Mouse (Mus musculus) regulatory T cell (primary cell): ENCODE results near the gene Akap9.
"Not testable (repeated sequence)": the region's sequence is repeated elsewhere in the genome, so short reads cannot be mapped to it uniquely, and the experiment has no call there.

Source experiments
- in situ Hi-C: fragments of 300-600 bp; cut with MboI, MseI; formaldehyde crosslinking; loops from one replicate; pipeline ENCODE4 v1.15.1; 2025; ENCODE audit warnings: high pct_unique_total_duplicates

The Akap9 gene

DNA sequence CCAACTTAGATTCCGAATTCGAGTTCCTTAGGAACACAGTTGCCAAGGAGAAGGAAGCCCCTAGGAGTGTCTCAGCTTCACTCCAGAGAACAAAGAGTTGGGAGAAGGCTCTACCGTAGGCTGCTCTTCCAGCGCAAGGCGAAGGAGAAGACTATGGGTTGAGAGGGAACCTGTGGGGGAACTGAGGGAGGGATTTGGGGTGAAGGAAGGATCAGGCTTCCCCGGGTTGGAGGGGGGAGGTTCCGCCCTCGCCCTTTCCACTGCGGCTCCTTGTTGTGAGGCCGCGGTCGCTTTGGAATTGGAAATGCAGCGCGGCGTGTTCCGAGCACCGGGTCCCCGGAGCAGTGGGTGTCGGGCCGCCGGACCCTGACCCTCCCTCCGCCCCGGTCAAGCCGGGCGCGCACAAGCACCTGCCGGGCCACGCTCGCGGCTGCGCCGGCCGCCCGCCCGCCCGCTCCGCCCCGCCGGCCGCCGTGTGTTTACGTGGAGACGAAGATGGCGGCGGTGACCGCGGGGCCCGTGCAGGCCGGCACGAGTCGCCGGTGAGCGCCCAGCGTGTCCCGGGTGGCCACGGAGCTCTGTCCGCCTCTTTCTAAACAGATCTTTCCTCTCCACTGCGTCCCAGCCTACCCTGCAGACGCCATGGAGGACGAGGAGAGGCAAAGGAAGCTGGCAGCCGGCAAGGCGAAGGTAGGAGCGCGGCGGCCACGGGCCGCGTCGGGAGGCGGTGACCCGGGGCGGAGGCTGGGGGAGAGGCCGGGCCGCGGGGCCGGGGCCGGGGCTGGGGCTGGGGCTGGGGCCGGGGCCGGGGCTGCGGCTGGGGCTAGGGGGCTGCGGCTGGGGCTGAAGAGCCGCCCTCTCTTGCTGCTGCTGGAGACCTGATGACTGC lies at the start of gene Akap9:
Gene Akap9, plus strand, starts transcription at position 254 of the 889 bp plus-strand sequence.
- in situ Hi-C loops: no loop called here

DNA sequence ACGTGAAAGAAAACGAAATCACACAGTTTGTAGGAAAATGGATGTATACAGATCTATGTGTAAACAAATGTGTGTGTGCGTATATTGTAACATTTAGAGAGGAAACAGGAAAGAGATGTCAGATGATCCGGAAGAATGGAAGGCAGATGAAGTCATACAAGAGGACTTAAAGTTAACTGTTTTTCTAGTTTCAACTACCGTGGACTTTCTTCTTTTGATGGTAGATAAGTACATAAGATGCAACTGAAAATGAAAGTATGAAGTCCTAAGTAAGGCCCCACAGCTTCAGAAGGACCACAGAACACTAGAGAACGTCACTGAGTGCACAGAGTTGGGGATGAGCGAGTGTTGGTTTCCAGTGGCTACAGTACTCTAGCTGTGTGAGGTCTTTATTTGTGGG lies 41.0 kb upstream of the Akap9 start:
- in situ Hi-C loops: loop anchor here (5.0 to 25.0 kb wide), 2 partner anchors 220 to 1025 kb away; no protein-coding TSS in a partner anchor

DNA sequence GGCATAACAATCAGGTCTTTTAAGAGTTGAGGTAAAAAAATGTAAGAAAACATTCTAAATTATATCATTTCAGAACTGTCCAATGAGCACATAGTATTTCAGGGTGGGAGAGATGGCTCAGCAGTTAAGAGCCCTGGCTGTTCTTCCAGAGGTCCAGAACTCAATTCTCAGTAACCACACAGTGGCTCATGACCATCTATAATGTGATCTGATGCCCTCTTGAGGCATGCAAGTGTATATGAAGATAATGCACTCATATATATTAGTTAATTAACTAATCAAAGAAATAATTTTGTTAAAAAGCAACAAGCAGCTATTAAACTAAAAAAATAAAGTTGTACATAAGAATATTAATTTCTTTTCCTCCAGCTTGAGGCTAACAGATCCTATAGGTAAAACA lies 38.7 kb upstream of the Akap9 start:
- in situ Hi-C loops: loop anchor here (5.0 to 25.0 kb wide), 2 partner anchors 218 to 1023 kb away; no protein-coding TSS in a partner anchor

DNA sequence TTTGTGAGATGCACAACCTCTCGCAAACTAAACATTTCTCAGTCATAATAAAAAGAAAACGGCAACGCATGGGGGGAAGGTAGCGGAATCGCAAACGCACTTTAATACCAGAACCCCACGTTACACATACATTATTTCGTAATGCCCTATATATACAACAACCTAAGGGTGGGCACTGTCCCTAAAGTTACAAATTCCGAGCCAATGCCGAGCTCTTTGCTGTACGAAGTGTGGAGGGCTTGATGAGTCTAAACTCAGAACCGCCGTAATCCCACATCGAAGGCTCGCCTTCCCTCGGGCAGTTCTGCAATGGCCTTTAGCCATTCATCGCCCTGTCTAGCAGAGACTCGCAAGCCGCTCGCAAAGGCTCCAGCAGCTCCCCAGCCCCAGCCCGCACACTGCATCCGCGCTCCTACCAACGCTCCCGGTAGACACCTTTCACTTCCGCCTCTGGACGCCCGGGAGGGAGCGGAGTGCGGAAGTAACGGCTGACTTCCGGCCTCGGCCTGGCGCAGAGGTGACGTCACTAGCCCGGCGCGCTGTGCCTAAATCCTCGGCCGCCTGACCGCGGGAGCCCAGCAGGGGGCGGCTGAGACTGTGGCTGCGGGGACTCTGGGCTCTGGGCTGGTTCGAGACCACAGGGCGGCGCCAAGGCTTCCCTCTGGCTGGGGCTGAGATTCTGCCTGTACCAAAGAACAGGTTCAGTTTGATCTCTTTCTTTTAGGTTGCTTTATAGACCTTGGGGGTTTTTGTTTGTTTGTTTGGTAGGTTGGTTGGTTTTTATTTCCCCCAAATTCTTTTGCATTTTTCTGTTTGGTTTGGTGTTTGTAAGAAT lies 34.2 kb upstream of the Akap9 start, which contains the start of gene Mterf1a:
Gene Mterf1a, minus strand, starts transcription at position 475 of the 835 bp plus-strand sequence.
- in situ Hi-C loops: loop anchor here (5.0 to 25.0 kb wide), 2 partner anchors 299 to 1019 kb away; partner anchors contain the start of gene Mterf1b

DNA sequence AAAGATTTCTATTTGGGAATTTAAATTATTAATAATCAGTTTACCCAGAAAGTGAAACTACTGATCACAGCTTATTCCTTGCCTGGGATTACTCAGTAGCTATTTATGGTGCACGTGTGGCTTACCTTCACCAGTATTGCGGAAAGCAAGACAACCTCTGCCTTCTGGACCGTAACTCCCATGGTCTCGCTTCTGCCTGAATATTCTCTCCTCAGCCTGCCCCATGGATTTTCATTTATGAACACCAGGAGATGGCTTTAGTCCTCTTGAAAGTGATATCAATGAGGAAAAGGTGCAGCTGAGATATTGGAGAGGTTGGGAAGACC lies 33.6 kb upstream of the Akap9 start:
- in situ Hi-C loops: loop anchor here (5.0 to 25.0 kb wide), 2 partner anchors 298 to 1018 kb away; partner anchors contain the start of gene Mterf1b

DNA sequence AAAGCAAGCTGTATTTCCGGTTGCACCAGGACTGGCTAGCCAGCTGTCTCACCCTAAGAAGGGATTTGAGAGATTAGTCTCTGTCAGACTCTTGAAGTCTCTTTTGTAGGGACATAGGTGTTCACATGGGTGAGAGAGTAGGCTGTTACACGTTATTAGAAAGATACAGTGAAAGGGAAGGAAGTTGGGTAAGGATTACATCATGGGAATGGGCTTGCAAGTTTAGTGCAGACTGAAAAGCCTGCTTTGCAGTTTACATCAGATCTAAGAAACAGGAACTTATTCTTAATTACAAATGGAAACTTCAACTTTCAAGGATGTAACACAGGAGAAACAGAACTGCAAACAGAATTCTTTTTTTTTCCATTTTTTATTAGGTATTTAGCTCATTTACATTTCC lies 22.4 kb upstream of the Akap9 start:
- in situ Hi-C loops: no loop called here

DNA sequence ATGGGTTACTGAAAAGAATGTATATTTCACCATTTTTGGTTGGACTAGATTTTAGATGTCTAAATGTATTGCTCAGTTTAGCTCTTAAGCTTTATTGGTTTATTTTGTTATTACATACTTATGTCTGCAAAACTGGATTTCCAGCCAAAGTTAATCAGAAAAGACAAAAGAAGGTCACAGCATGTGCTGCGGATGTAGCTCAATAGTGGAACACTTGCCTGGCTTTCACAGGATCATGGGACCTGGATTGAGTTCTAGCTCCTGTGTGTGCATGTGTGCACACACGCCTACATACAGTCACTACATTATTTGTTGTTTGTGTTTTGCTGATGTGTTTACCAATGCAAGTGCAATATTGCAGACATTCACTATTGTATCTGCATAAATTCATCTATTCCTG lies 5.5 kb upstream of the Akap9 start:
- in situ Hi-C loops: no loop called here

DNA sequence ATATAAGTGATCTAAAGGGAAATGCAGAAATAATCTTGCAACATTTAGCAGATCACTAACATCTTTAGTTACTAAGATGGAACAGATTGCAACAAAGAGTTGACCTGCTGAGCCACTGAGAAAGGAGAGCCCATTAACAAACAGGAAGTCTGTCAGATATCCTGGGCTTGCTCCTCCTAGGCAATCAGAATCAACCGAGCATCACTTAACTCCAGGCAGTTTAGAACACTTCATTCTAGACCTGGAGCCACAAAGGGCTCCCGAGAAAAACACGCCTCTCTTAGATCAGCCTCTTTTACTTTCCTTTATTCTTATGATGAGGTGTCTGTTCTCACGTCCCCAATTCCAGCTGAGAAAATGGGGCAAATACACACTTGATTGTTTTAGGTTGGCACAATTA lies 1.2 kb upstream of the Akap9 start:
- in situ Hi-C loops: no loop called here

DNA sequence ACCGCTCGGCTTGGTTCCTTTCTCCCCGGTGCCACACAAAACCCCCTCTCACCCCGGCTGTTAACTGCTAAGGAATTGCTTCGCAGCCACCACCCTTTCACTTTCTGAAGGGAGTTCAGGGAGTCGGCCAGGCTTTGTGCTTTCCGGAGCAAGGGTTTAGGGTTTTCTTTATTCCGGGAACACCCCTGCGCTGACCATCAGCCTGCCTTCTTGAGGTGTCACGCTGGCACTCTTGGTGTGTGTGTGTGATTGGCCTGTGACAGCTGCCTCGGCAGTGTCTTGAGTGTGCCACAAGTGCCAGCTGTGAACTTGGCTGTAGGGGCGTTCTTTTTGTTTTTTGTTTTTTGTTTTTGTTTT lies 814 bp downstream of the Akap9 start:
- in situ Hi-C loops: no loop called here

DNA sequence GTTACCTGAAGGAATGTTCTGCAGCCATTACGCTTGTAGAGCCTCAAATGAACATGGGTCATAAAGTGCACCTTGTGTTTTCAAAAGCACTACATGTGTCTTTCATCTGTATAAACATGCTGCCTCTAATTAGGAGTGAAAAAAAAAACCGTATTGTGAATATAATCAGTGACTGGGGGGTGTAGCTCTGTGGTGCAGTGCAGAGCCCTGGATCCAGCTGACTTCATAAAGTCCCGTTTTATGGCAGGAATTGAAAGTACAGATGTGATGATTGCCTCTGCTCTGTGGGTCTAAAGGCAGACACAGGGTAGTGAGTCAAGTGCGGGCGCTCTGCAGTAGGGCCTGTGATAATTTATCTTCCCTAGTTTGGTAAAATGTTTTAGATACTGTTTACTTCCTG lies 2.9 kb downstream of the Akap9 start:
- in situ Hi-C loops: no loop called here

DNA sequence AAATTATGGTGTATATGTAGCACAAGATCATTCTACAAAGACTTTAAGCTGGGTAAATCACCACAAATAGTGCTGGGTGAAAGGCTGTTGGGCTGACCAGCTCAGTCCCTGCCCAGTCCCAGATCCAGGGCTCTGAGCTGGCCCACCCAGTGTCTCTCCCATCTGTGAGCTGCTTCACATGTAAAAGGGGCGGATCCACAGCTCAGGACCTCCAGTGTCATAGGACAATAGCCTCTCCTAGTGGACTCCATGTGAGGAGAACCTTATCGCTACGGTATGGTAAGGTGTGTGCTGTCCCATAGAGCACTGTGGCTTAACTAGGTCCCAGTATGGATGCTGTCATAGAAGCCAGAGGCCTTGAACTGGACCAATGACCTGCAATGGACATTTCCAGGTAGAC lies 3.8 kb downstream of the Akap9 start:
- in situ Hi-C loops: no loop called here

DNA sequence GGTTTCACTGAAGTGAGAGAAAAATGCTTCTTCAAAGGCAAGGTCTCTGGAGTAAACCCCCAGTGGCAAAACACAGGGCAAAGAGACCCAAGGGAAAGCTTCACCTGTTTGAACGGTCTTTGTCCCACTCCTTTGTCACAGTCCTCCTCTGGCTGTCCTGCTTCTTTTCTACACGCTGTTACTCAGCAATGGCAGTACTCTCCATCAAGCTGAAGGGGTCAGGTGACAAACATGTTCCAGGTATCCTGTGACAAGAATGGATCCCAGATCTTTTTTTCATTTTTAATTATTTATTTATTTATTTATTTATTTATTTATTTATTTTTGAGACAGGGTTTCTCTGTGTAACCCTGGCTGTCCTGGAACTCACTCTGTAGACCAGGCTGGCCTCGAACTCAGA lies 5.7 kb downstream of the Akap9 start:
- in situ Hi-C loops: no loop called here

DNA sequence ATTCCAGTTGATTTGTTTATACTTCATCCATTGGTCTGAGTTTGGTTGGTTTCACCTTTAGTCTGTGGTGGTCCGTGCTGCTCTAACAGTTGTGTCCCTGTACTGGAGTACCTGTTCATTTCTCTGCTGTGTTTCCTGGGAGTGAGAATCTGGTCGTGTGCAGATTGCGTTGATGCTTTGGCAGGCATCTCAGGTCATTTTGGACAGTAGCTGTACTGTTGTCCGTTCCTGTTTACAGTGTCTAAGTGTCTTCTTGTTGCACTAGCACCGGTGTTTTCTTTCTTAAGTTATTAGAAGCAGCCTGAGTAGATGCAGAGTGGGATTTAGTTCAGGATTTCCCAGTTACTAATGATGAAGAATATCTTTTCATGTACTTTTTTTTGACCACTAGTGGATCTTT lies 7.4 kb downstream of the Akap9 start:
- in situ Hi-C loops: no loop called here

DNA sequence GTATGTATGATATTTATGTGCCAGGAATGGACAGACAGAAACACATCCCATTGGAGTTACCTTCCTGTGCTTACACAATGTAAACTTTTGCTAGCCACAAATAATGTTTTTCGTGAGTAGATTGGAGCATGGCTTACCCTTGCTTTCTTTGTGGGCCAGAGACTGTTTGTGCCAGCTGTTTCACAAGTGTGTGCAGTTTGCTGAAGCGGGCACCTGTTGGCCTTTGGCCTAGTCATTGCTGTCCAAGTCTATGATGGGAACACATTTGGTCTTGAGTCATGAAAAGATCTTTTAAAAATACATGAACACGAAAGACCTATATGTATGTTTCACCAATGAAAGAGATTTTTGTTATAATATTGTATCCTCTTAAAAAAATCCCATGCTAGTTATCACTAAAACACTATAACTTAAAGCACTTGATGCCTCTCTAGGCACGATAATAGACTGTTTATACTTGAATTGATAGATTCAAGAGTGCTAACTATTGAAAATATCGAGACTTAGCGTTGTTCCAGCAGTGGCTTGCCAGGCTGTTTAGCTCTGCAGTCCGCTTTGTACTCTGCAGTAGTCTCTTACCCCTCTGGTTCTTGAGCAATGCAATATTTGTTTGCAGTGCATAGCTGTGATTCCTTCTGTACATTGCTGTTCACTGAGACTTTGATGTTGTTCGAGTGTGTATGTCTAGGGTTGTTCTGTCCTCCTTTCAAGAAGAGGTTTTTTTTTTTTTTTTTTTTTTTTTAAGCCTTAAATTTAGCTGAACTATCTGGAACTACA lies 8.1 kb downstream of the Akap9 start:
- in situ Hi-C loops: no loop called here

DNA sequence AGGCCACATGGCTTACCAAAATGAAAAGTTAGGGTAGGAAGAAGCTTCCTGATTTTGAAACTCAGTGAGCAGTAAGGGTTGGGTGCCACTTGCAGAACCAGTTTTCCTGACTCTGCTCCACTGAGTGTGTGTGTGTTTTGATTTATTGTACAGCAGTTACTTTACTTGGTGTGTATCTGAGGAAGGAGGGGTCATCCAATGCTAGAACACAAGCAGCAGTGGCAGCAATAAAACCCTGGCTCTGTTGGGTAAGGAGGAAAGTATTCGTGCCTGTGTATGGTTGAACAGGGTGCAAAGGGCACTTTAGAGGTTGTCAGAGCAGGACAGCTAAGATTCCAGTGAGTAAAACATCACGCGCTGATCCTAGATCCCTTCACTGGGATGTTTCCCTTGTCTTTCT lies 11.1 kb downstream of the Akap9 start:
- in situ Hi-C loops: no loop called here

DNA sequence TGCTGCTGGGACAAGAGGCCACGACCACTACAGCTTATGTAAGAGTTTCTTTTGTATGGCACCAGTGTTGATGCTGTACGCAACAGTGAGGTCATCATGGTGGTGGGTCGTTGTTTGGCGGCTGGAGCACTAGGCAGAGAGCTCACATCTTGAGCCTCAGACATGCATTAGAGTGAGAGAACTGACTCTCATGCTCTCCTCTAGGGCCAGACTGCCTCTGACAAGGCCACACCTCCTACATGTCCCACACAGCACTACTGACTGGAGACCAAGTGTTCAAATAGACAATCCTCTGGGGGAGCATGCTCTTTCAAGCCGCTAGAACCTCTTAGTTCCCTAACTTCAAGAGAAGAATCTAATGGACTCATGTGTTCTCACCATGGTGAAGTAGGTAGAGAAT lies 11.5 kb downstream of the Akap9 start:
- in situ Hi-C loops: no loop called here

DNA sequence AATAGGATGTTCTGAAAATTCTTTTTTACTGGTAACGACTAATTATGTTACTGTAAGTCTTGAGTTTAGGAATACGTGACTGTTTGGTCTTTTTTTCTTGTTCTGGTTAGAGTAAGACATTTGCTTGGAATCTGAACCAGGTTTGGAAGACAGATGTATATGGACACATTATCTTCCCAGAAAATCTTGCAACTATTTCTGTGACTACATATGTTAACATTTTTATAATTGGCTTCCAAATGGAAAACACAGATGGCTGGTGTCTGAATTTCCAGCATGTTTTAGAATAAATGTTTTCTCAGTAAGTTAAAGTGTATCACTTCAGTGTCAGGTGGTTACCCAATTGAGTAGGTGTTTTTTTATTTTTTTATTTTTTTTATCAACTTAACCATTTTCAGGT lies 13.4 kb downstream of the Akap9 start:
- in situ Hi-C loops: no loop called here

DNA sequence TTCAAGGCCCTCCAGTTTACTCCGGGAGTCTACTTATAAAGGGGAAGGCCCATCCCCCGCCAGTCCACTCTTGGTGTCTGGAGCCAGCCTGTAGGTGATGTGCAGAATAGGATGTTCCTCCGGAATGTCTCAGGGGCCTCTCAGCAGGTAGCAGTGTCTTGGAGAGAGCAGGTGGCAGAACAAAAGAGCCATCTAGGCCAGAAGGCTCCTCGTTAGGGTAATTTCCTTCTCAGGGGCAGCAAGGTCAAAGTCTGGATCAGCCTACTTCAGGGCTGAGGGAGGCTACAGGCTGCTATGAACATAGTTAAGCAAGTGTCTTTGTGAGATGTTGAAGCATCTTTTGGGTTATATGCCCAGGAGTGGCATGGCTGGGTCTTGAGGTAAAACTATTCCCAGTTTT lies 15.3 kb downstream of the Akap9 start:
- in situ Hi-C loops: not testable (repeated sequence)

DNA sequence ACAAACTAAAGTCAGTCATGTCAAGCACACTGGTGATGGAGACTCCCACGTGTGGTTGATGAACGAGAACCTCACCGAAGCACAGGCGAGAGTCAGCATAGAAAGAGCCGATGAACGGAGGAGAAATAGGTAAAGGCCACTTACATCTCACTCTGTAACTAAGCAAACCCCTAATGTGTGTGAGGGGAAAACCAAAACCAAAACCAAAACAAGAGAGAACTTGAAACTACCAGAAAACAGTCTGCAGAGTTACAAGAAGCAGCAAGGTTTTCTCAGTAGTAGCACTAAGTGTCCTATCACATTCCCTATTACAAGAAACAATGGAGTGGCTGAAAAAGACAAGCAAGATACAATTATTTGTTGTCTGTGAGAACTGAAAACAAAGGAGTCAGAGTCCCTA lies 24.6 kb downstream of the Akap9 start:
- in situ Hi-C loops: no loop called here

DNA sequence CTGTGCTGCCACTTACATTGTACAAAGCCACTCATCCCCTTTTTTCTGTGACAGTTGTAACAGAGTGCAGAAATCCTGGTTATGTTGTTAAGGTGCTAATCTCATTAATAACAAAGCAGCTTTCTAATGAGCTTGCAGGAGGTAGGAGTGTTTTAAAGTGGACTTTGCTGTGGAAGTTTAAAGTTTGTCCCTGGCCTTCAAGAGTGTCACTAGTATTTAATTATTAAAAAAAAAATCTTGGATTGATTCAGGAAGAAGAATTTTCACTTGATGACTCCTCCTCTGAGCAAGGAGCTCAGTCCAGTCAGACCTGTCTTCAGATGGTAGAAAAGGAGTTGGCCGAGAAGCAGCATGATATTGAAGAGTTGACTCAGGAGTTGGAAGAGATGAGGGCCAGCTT lies 26.7 kb downstream of the Akap9 start:
- in situ Hi-C loops: no loop called here

DNA sequence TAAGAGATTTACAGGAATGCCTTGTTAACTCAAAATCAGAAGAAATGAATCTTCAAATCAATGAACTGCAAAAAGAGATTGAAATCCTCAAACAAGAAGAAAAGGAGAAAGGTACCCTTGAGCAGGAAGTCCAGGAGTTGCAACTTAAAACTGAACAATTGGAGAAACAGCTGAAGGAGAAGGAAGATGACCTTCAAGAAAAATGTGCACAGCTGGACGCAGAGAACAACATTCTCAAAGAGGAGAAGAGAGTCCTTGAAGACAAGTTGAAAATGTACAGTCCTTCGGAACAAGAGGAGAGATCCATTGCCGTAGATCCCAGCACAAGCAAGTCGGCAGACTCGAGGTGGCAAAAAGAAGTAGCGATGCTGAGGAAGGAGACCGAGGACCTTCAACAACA lies 33.4 kb downstream of the Akap9 start:
- in situ Hi-C loops: no loop called here

DNA sequence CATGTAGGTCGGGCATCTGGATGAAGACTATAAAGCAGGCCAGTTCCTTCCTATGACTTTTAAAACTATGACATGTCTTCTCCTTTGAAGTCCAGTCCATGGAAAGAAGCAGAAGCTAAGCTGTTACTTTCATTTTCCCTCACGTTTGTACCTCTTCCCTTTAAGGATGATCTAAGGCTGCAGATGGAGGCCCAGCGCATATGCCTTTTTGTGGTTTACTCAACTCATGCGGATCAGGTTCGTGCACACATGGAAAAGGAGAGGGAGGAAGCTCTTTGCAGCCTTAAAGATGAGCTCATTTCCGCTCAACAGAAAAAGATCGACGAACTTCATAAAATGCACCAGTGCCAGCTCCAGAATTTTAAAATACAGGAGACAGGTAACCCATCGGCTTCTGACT lies 40.6 kb downstream of the Akap9 start:
- in situ Hi-C loops: no loop called here
